Mouse (Mus musculus) urinary bladder, postnatal 36 days (tissue): ENCODE data around the gene Pear1.

Experiments
- DNase-seq, 2 experiments: peaks; one replicate each; pipeline ENCODE4 v3.0.0; 2022; ENCODE audit warnings: low spot score in 2 of 2, mixed read lengths in 1 of 2

The Pear1 gene

GRCm38 (mm10) chr3:87726191-87726590 lies 97.9 kb downstream of the Pear1 start:
- DNase-seq = no peak

- no peak for DNase-seq
Measured at GRCm38 (mm10) chr3:87725396-87726160, 98.5 kb downstream of the Pear1 start.

- DNase-seq = no peak
Measured at GRCm38 (mm10) chr3:87724556-87724955, 99.5 kb downstream of the Pear1 start.

- no peak for DNase-seq
Measured at GRCm38 (mm10) chr3:87718525-87718924, 105.6 kb downstream of the Pear1 start.
